24 mouse cellular contexts compared by ENCODE assay signal in the genomic region with DNA sequence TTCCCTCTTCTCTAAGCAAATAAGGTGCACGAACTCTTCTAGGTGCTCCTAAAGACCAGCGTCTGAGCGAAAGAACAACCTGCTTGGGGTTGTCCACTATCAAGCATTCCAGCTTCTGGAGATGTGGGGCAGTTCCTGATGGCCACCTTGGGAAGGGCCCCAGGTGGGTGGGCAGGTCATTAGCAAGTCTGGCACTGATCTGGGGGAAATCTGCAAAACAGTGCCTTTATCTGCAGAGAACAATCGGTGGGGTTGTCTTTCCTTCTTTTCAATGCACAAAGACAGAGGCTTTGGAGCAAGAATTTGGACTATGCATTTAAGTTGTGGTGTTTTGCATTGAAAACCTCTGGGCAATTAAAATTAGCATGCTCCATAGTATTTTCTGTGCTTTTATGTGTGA. TPM values are rescaled to one million over a fixed set of nuclear protein-coding genes. Genes with fewer than 3 reads are reported as not detected.
DNase-seq lines count a peak whose midpoint lies in the region; ATAC-seq and TF ChIP-seq lines count a peak whose summit lies in the region.
"Had no signal": no experiment of that assay in that cellular context is flagged by ENCODE, and none has a peak within 500 bp of the region (broad histone marks: within the 10 kb centered on the region; RNA-seq: fewer than 3 reads in every experiment).

No protein-coding gene starts in this region.

- H3K9ac ChIP-seq in forebrain, embryonic 15.5 days (replicated peaks): no peak overlapping the region
- H3K9ac ChIP-seq in midbrain, postnatal 0 days (replicated peaks; ENCODE audit: low read length, poor library complexity, severe bottlenecking): no peak overlapping the region
- H3K9ac ChIP-seq in neural tube, embryonic 15.5 days (replicated peaks): no peak overlapping the region
- H3K9ac ChIP-seq: embryonic facial prominence, embryonic 12.5 days; heart, embryonic 15.5 days; intestine, embryonic 15.5 days; liver, embryonic 13.5 days; lung, embryonic 14.5 days had no signal

- no peak for TF ChIP-seq POLR2A in brain, embryonic 14.5 days (IDR thresholded peaks at IDR 0.05; ENCODE audit: borderline replicate concordance, extremely low read depth, insufficient read depth, insufficient read length, poor library complexity, severe bottlenecking)

- peak overlapping the region; percentile 89 for H3K27ac ChIP-seq in forebrain, embryonic 10.5 days
- H3K27ac ChIP-seq in forebrain, embryonic 15.5 days (replicated peaks): no peak overlapping the region
- peak overlapping the region; percentile 88; the same call in 1 of the 2 replicates for H3K27ac ChIP-seq in midbrain, embryonic 10.5 days (replicated peaks)
- no peak overlapping the region for H3K27ac ChIP-seq in midbrain, postnatal 0 days (ENCODE audit: low read depth, low read length)
- H3K27ac ChIP-seq in neural tube, embryonic 15.5 days (replicated peaks): no peak overlapping the region
- no peak overlapping the region for H3K27ac ChIP-seq in layer of hippocampus, adult 2 months
- H3K27ac ChIP-seq: embryonic facial prominence, embryonic 12.5 days; heart, embryonic 15.5 days; intestine, embryonic 15.5 days; liver, embryonic 13.5 days had no signal

- no peak for ATAC-seq in forebrain, embryonic 15.5 days (replicated peaks)
- ATAC-seq in midbrain, postnatal 0 days (ENCODE audit: low FRiP score): no peak
- ATAC-seq in neural tube, embryonic 15.5 days (ENCODE audit: low FRiP score): no peak
- no peak for ATAC-seq in CD4-positive, CD25-positive, alpha-beta regulatory T cell, adult 4 months
- ATAC-seq: intestine, embryonic 15.5 days had no signal

- WGBS in forebrain, embryonic 10.5 days: 29% methylated on average over 4 of the region's 4 CpGs
- WGBS in forebrain, embryonic 15.5 days: 31% methylated on average over 4 of the region's 4 CpGs
- WGBS in midbrain, embryonic 10.5 days: 23% methylated on average over 4 of the region's 4 CpGs
- 45% methylated on average over 4 of the region's 4 CpGs for WGBS in midbrain, postnatal 0 days
- WGBS in neural tube, embryonic 15.5 days: 37% methylated on average over 4 of the region's 4 CpGs

- no peak overlapping the region for H3K4me2 ChIP-seq in forebrain, embryonic 15.5 days (replicated peaks)
- H3K4me2 ChIP-seq in midbrain, postnatal 0 days (ENCODE audit: low read depth, low read length, poor library complexity, severe bottlenecking): no peak overlapping the region
- 0 out of 2 replicates have a peak overlapping the region, but pooled peaks have one; percentile 52 for H3K4me2 ChIP-seq in neural tube, embryonic 15.5 days
- H3K4me2 ChIP-seq: intestine, embryonic 15.5 days; liver, embryonic 13.5 days had no signal

- H3K4me1 ChIP-seq in forebrain, embryonic 10.5 days: peaks cover 22% of the 10 kb centered on the region
- no peaks in the 10 kb centered on the region for H3K4me1 ChIP-seq in forebrain, embryonic 15.5 days
- H3K4me1 ChIP-seq in midbrain, embryonic 10.5 days: peaks cover 17% of the 10 kb centered on the region
- no peaks in the 10 kb centered on the region for H3K4me1 ChIP-seq in midbrain, postnatal 0 days (ENCODE audit: insufficient read depth, low read length)
- H3K4me1 ChIP-seq in neural tube, embryonic 15.5 days: no peaks in the 10 kb centered on the region
- H3K4me1 ChIP-seq: embryonic facial prominence, embryonic 12.5 days; intestine, embryonic 15.5 days; liver, embryonic 13.5 days had no signal

- no peak for DNase-seq in forebrain, embryonic 10.5 days (ENCODE audit: extremely low spot score, low spot score)
- no peak for DNase-seq in midbrain, embryonic 10.5 days (ENCODE audit: low spot score)
- DNase-seq in midbrain, postnatal 0 days (ENCODE audit: low spot score): no peak
- peak; percentile 16 for DNase-seq in brain, embryonic 14.5 days (ENCODE audit: low read depth)
- no peak for DNase-seq in layer of hippocampus, adult 2 months (ENCODE audit: low spot score in 2 of 2)
- DNase-seq: adrenal gland, adult 8-10 months; cerebellum, adult 9-11 months; gastrocnemius, postnatal 14 days; heart, postnatal 4 days; kidney, postnatal 4 days; liver, embryonic 13.5 days; lung, embryonic 14.5 days; lung, postnatal 36 days had no signal

- H3K4me3 ChIP-seq in forebrain, embryonic 10.5 days: no peak overlapping the region
- no peak overlapping the region for H3K4me3 ChIP-seq in forebrain, embryonic 15.5 days
- H3K4me3 ChIP-seq in midbrain, embryonic 10.5 days: no peak overlapping the region
- no peak overlapping the region for H3K4me3 ChIP-seq in midbrain, postnatal 0 days (ENCODE audit: low read depth, low read length)
- H3K4me3 ChIP-seq in neural tube, embryonic 15.5 days (replicated peaks): no peak overlapping the region
- H3K4me3 ChIP-seq in layer of hippocampus, adult 2 months: no peak overlapping the region
- H3K4me3 ChIP-seq: erythroblast, embryonic 14.5 days; intestine, embryonic 15.5 days; liver, embryonic 13.5 days had no signal

- no peak for TF ChIP-seq CTCF in midbrain, postnatal 0 days (IDR thresholded peaks at IDR 0.05)
- no peak for TF ChIP-seq CTCF in brain, embryonic 14.5 days (IDR thresholded peaks at IDR 0.05; ENCODE audit: borderline replicate concordance, extremely low read depth, insufficient read depth, insufficient read length)
- TF ChIP-seq CTCF in layer of hippocampus, adult 2 months (conservative IDR thresholded peaks at IDR 0.05): no peak

- no peaks in the 10 kb centered on the region for H3K36me3 ChIP-seq in forebrain, embryonic 10.5 days (replicated peaks)
- no peaks in the 10 kb centered on the region for H3K36me3 ChIP-seq in forebrain, embryonic 15.5 days
- no peaks in the 10 kb centered on the region for H3K36me3 ChIP-seq in midbrain, embryonic 10.5 days
- H3K36me3 ChIP-seq in midbrain, postnatal 0 days (ENCODE audit: insufficient read depth, low read length): no peaks in the 10 kb centered on the region
- no peaks in the 10 kb centered on the region for H3K36me3 ChIP-seq in neural tube, embryonic 15.5 days
- H3K36me3 ChIP-seq: embryonic facial prominence, embryonic 12.5 days; heart, embryonic 15.5 days; intestine, embryonic 15.5 days; liver, embryonic 13.5 days had no signal

- peaks cover 18% of the 10 kb centered on the region; the same call in 1 of the 2 replicates for H3K27me3 ChIP-seq in forebrain, embryonic 10.5 days (ENCODE audit: poor library complexity, severe bottlenecking)
- H3K27me3 ChIP-seq in forebrain, embryonic 15.5 days: no peaks in the 10 kb centered on the region
- peaks cover 20% of the 10 kb centered on the region for H3K27me3 ChIP-seq in midbrain, embryonic 10.5 days (ENCODE audit: low read depth, poor library complexity, severe bottlenecking)
- H3K27me3 ChIP-seq in midbrain, postnatal 0 days (ENCODE audit: insufficient read depth, low read length): no peaks in the 10 kb centered on the region
- H3K27me3 ChIP-seq in neural tube, embryonic 15.5 days (replicated peaks): no peaks in the 10 kb centered on the region

- no peaks in the 10 kb centered on the region for H3K9me3 ChIP-seq in forebrain, embryonic 10.5 days
- no peaks in the 10 kb centered on the region for H3K9me3 ChIP-seq in forebrain, embryonic 15.5 days
- no peaks in the 10 kb centered on the region; the same call in 1 of the 2 replicates for H3K9me3 ChIP-seq in midbrain, embryonic 10.5 days (replicated peaks)
- no peaks in the 10 kb centered on the region for H3K9me3 ChIP-seq in midbrain, postnatal 0 days (ENCODE audit: low read length)
- H3K9me3 ChIP-seq in neural tube, embryonic 15.5 days (replicated peaks): no peaks in the 10 kb centered on the region
- H3K9me3 ChIP-seq: embryonic facial prominence, embryonic 12.5 days; heart, embryonic 15.5 days; intestine, embryonic 15.5 days; liver, embryonic 13.5 days had no signal

RNA-seq across cellular contexts. Expression of a gene that starts 17.2 kb away (rescaled TPM):
- polyA plus RNA-seq in forebrain, embryonic 10.5 days (2016; fragmentation: Nextera tagmentation; extraction: Ambion mirVana): 20.3 and 29.0 TPM in 2 replicates
- polyA plus RNA-seq in forebrain, embryonic 15.5 days (2015; fragmentation: Nextera tagmentation; extraction: Ambion mirVana): 13.7 and 14.4 TPM in 2 replicates
- polyA plus RNA-seq in midbrain, embryonic 10.5 days (2016; fragmentation: Nextera tagmentation; extraction: Ambion mirVana): 16.9 and 20.2 TPM in 2 replicates
- 14.4 and 17.7 TPM in 2 replicates for total RNA-seq in midbrain, postnatal 0 days (2014; rRNA removed)
- polyA plus RNA-seq in midbrain, postnatal 0 days (2015; fragmentation: Nextera tagmentation; extraction: Ambion mirVana): 7.9 and 9.7 TPM in 2 replicates
- polyA plus RNA-seq in brain, embryonic 14.5 days (2012; rRNA removed): 21.8 and 33.6 TPM in 2 replicates
- 9.6 and 12.9 TPM in 2 replicates for polyA plus RNA-seq in neural tube, embryonic 15.5 days (2015; fragmentation: Nextera tagmentation; extraction: Ambion mirVana)
- polyA plus RNA-seq in CD4-positive, CD25-positive, alpha-beta regulatory T cell, adult 4 months (2017; shearing (Covaris generic)): under 1 TPM in 1 of 2 experiments, not detected in 1; 0.17 TPM
- total RNA-seq in layer of hippocampus, adult 2 months (2021): 1 to 10 TPM; 2.2 to 2.4 TPM
- total RNA-seq: adrenal gland, adult 8-10 months; gastrocnemius, postnatal 14 days; heart, adult 8-10 months; heart, postnatal 4 days; megakaryocyte-erythroid progenitor cell, adult 5-6 weeks had no signal
- polyA plus RNA-seq: erythroblast, embryonic 14.5 days; intestine, embryonic 15.5 days; kidney, embryonic 14.5 days; liver, embryonic 13.5 days; lung, embryonic 14.5 days; small intestine, adult 2 months had no signal

Comparison
In these comparisons a context has a peak if more than half of its experiments do, and no peak if none do; other contexts are left out.
1. H3K27ac ChIP-seq: peak in forebrain, embryonic 10.5 days (single experiment) and midbrain, embryonic 10.5 days (single experiment); none in forebrain, embryonic 15.5 days (single experiment), midbrain, postnatal 0 days (single experiment), neural tube, embryonic 15.5 days (single experiment) and layer of hippocampus, adult 2 months (single experiment).